Mouse (Mus musculus): ENCODE results near the gene Tbc1d14. TPM values are rescaled to one million over a fixed set of nuclear protein-coding genes. Genes with fewer than 3 reads are reported as not detected.

The Tbc1d14 gene
- polyA plus RNA-seq, 1 experiment from 2014 or later: 118 TPM

DNA sequence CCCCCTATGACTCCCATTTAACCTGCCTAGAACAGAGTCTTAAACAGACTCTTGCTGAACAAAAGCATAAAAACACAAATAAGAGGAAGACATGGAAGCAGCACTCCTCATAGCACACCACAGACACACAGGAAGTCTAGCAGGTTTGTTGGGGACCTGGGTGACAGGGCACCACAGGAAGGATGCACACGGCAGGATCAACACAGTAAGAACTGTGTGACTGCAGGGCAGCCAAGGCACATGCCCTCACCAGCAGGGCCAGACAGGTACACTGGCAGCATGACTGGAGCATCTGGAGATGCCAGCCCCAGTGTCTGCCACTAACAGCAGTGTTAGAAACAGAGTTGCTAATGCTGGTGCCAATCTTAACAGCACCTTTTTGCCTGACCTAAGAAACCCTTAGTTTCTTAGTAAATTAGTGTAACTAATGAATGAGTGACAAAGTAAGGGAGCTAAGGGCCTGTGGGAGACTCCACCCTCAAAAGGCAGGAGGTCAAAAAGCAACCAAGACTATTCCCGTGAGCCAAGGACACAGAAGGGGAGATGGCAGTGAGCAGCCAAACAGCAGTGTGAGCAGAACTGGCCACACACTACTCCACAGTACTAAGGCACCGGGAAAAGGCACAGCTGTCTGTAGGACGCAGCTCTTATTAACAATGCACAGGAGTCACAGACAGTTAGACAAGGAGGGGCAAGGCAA, 22.4 kb downstream of the Tbc1d14 start:
- Histone ChIP-seq H3K4me2 (ENCODE audit: low read length) (no peak overlapping the region), H3K27ac (ENCODE audit: low read length) (no peak overlapping the region), H3K27me3 (replicated peaks; ENCODE audit: control insufficient read depth, insufficient read depth, low read length) (no peaks in the 10 kb centered on the region), H3K9ac (replicated peaks; ENCODE audit: low read depth, low read length) (no peak overlapping the region), H3K4me1 (replicated peaks; ENCODE audit: control insufficient read depth, insufficient read depth, low read length) (peaks cover 5% of the 10 kb centered on the region), H3K9me3 (ENCODE audit: control insufficient read depth, low read length) (no peaks in the 10 kb centered on the region), H3K4me3 (replicated peaks; ENCODE audit: low read length) (no peak overlapping the region), H3K36me3 (ENCODE audit: control insufficient read depth, insufficient read depth) (no peaks in the 10 kb centered on the region)
- WGBS: 85% methylated on average over 4 of the region's 4 CpGs
- ATAC-seq: no peak

DNA sequence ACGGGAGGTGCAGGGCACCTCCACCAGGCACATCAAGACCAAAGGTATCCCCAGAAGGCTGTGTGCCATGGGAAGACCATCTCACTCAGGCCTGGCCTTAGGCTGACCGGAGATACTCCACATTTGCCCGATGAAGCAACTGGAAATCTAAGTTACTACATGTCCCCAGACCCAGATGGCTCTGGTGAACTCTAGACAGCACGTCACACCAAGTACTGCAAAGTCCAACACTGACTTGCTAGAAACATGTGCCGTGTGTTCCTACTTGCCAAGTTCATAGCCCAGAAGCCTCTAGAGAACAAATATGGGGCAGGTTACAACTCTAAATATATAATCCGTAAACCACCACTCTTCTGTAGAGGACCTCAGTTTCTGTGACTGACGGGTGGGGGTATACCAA, 23.0 kb downstream of the Tbc1d14 start:
- no peak overlapping the region for H3K4me3 ChIP-seq (replicated peaks; ENCODE audit: low read length)
- peaks cover 5% of the 10 kb centered on the region for H3K4me1 ChIP-seq (replicated peaks; ENCODE audit: control insufficient read depth, insufficient read depth, low read length)
- no peak for ATAC-seq
- no peak overlapping the region for H3K4me2 ChIP-seq (ENCODE audit: low read length)
- H3K27ac ChIP-seq (ENCODE audit: low read length): no peak overlapping the region
- WGBS: 94% methylated on average over 7 of the region's 7 CpGs
- H3K36me3 ChIP-seq (ENCODE audit: control insufficient read depth, insufficient read depth): no peaks in the 10 kb centered on the region
- H3K27me3 ChIP-seq (replicated peaks; ENCODE audit: control insufficient read depth, insufficient read depth, low read length): no peaks in the 10 kb centered on the region
- H3K9me3 ChIP-seq (ENCODE audit: control insufficient read depth, low read length): no peaks in the 10 kb centered on the region
- H3K9ac ChIP-seq (replicated peaks; ENCODE audit: low read depth, low read length): no peak overlapping the region

DNA sequence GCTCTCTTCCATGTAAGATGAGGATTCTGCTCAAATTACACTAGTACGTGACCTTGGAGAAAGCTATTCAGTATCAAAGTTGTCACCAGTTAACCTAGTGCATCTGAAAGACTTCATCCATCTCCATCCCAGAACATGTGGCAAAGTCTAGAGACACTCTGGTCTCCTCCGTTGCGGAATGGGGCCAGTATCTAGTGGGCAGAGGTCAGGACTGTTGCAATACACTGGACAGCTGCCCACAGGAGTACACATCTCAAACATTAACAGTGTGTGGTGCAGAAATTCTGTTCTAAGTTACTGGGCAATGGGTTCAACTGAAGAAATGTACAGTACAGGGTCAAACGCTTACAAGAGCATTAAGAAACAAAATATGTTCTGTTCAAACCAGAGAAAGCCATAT, 25.0 kb downstream of the Tbc1d14 start:
- no peak overlapping the region for H3K4me3 ChIP-seq (replicated peaks; ENCODE audit: low read length)
- H3K27ac ChIP-seq (ENCODE audit: low read length): no peak overlapping the region
- H3K9ac ChIP-seq (replicated peaks; ENCODE audit: low read depth, low read length): no peak overlapping the region
- no peak overlapping the region for H3K4me2 ChIP-seq (ENCODE audit: low read length)
- no peaks in the 10 kb centered on the region for H3K9me3 ChIP-seq (ENCODE audit: control insufficient read depth, low read length)
- H3K4me1 ChIP-seq (replicated peaks; ENCODE audit: control insufficient read depth, insufficient read depth, low read length): no peaks in the 10 kb centered on the region; the same call in 1 of the 2 replicates
- no peaks in the 10 kb centered on the region for H3K27me3 ChIP-seq (replicated peaks; ENCODE audit: control insufficient read depth, insufficient read depth, low read length)
- ATAC-seq: no peak
- no peaks in the 10 kb centered on the region for H3K36me3 ChIP-seq (ENCODE audit: control insufficient read depth, insufficient read depth)
- WGBS: 91% methylated on average over 4 of the region's 4 CpGs

DNA sequence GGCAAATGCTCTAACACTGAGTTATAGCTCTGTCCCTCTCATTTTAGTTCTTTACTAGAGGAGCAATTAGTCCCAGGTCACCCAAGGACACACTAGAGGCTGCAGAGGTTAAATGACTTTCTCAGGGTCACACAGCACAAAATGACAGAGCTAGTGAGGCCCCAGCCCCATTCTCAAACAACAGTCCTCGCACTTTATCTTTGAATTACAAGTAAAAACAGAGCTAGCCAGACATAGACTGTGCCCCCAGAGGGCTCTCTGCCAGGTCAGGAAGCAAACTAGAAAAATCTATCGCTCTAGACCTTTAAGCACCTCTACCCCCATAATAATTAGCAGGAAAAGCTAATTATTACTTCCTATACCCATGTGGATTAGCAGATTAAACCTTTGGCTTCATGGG, 25.4 kb downstream of the Tbc1d14 start:
- Histone ChIP-seq H3K9me3 (ENCODE audit: control insufficient read depth, low read length) (no peaks in the 10 kb centered on the region), H3K4me3 (replicated peaks; ENCODE audit: low read length) (no peak overlapping the region), H3K9ac (replicated peaks; ENCODE audit: low read depth, low read length) (no peak overlapping the region), H3K36me3 (ENCODE audit: control insufficient read depth, insufficient read depth) (no peaks in the 10 kb centered on the region), H3K4me2 (ENCODE audit: low read length) (no peak overlapping the region), H3K27me3 (replicated peaks; ENCODE audit: control insufficient read depth, insufficient read depth, low read length) (no peaks in the 10 kb centered on the region), H3K4me1 (replicated peaks; ENCODE audit: control insufficient read depth, insufficient read depth, low read length) (no peaks in the 10 kb centered on the region; the same call in 1 of the 2 replicates), H3K27ac (ENCODE audit: low read length) (no peak overlapping the region)
- ATAC-seq: no peak
- WGBS: 63% methylated on average over 2 of the region's 2 CpGs

DNA sequence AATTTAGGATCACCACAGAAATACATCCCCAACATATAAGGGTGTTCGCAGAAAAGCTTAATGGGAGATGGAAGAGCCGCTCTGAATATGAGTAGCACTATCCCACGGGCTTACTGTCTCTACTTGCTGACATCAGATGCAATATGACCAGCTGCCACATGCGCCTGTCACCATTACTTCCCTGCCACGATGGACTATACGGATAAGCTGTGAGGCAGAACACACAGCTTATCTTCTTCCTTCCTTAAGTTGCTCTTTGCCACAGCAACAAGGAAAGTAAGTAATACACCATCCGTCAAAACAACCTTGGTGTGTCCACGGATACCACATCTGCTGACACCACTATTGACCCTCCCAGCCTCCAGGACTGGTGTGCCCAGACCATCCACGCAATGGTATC, 28.5 kb downstream of the Tbc1d14 start:
- no peak overlapping the region for H3K4me2 ChIP-seq (ENCODE audit: low read length)
- H3K4me3 ChIP-seq (replicated peaks; ENCODE audit: low read length): no peak overlapping the region
- H3K4me1 ChIP-seq (replicated peaks; ENCODE audit: control insufficient read depth, insufficient read depth, low read length): no peaks in the 10 kb centered on the region; the same call in 1 of the 2 replicates
- H3K9ac ChIP-seq (replicated peaks; ENCODE audit: low read depth, low read length): no peak overlapping the region
- WGBS: 89% methylated on average over 9 of the region's 9 CpGs
- H3K36me3 ChIP-seq (ENCODE audit: control insufficient read depth, insufficient read depth): no peaks in the 10 kb centered on the region
- no peaks in the 10 kb centered on the region for H3K27me3 ChIP-seq (replicated peaks; ENCODE audit: control insufficient read depth, insufficient read depth, low read length)
- H3K9me3 ChIP-seq (ENCODE audit: control insufficient read depth, low read length): no peaks in the 10 kb centered on the region
- no peak for ATAC-seq
- no peak overlapping the region for H3K27ac ChIP-seq (ENCODE audit: low read length)

DNA sequence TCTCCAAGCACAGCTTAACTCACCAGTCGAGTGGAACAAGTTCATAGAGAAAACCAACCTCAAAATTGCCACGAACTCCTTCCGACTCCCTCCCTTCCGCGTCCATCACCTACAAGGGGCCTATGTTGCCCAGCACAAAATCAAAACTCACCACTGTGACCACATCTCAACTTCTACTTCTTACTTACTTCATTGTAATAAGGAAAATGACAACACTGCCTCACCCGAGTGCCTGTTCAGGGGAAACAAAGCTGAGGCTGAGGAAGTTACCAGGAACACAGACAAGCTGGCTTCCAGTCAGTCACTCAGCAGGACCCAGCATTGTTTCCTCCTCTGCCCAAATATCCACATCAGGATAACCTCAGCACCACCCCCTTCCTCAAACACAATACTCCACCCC, 29.3 kb downstream of the Tbc1d14 start:
- H3K4me1 ChIP-seq (replicated peaks; ENCODE audit: control insufficient read depth, insufficient read depth, low read length): no peaks in the 10 kb centered on the region; the same call in 1 of the 2 replicates
- no peak overlapping the region for H3K4me3 ChIP-seq (replicated peaks; ENCODE audit: low read length)
- H3K9ac ChIP-seq (replicated peaks; ENCODE audit: low read depth, low read length): no peak overlapping the region
- H3K36me3 ChIP-seq (ENCODE audit: control insufficient read depth, insufficient read depth): no peaks in the 10 kb centered on the region
- no peak overlapping the region for H3K27ac ChIP-seq (ENCODE audit: low read length)
- no peaks in the 10 kb centered on the region for H3K27me3 ChIP-seq (replicated peaks; ENCODE audit: control insufficient read depth, insufficient read depth, low read length)
- no peak for ATAC-seq
- H3K4me2 ChIP-seq (ENCODE audit: low read length): no peak overlapping the region
- 80% methylated on average over 6 of the region's 6 CpGs for WGBS
- H3K9me3 ChIP-seq (ENCODE audit: control insufficient read depth, low read length): no peaks in the 10 kb centered on the region

DNA sequence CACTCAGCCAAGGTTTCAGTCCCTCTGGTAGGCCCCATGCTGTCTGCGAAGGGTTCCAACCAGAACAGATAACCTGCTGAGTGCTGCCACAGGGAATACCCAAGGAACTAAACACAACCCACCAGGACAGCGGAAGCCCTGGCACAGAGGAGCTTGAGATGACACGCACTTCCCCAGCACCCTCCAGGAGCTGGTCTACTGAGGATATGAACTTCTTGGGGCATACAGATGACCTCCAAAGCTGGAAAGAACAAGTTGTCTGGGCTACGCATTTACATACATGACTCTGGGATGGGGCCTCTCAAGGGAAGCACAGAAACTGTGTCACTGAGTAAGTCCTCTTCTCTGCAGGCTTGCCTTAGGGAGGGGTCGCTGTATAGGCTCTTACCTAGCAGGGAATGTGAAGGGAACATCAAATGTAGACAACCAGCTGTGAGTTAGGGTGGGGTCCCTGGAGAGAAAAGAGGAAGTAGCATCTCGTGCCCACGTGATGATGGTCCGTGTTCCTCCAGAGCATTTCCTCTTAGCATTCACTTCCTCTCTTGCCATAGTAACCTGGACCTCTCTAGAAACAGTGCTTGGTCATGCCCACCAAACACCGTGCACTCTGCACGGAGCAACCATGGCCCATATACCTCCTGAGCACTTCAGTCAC, 30.2 kb downstream of the Tbc1d14 start:
- Histone ChIP-seq H3K27me3 (replicated peaks; ENCODE audit: control insufficient read depth, insufficient read depth, low read length) (no peaks in the 10 kb centered on the region), H3K9ac (replicated peaks; ENCODE audit: low read depth, low read length) (no peak overlapping the region), H3K4me1 (replicated peaks; ENCODE audit: control insufficient read depth, insufficient read depth, low read length) (no peaks in the 10 kb centered on the region; the same call in 1 of the 2 replicates), H3K4me3 (replicated peaks; ENCODE audit: low read length) (no peak overlapping the region), H3K27ac (ENCODE audit: low read length) (no peak overlapping the region), H3K4me2 (ENCODE audit: low read length) (no peak overlapping the region), H3K36me3 (ENCODE audit: control insufficient read depth, insufficient read depth) (no peaks in the 10 kb centered on the region), H3K9me3 (ENCODE audit: control insufficient read depth, low read length) (no peaks in the 10 kb centered on the region)
- 91% methylated on average over 10 of the region's 10 CpGs for WGBS
- no peak for ATAC-seq

DNA sequence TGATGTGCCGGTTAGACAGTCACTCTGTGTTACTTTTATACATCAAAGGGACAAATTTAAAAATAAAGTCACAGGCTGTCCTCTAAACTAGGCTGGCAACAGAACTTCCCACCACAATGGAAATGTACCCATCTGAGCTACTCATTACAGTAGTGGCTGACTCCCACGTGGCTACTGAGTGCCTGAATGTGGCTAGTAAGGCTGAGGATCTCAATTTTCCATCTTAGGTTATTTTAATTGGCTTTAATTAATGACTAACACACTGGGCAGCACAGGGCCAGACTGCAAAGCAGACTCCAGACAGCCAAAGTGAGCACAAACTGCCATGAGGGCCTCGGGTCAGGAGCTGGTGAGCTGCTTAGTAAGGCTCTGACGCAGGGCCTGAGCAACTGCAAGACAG, 31.6 kb downstream of the Tbc1d14 start:
- no peak overlapping the region for H3K27ac ChIP-seq (ENCODE audit: low read length)
- H3K27me3 ChIP-seq (replicated peaks; ENCODE audit: control insufficient read depth, insufficient read depth, low read length): no peaks in the 10 kb centered on the region
- WGBS: 76% methylated on average over 4 of the region's 4 CpGs
- no peak for ATAC-seq
- no peak overlapping the region for H3K9ac ChIP-seq (replicated peaks; ENCODE audit: low read depth, low read length)
- H3K4me2 ChIP-seq (ENCODE audit: low read length): no peak overlapping the region
- H3K4me1 ChIP-seq (replicated peaks; ENCODE audit: control insufficient read depth, insufficient read depth, low read length): no peaks in the 10 kb centered on the region
- H3K36me3 ChIP-seq (ENCODE audit: control insufficient read depth, insufficient read depth): no peaks in the 10 kb centered on the region
- H3K9me3 ChIP-seq (ENCODE audit: control insufficient read depth, low read length): no peaks in the 10 kb centered on the region
- no peak overlapping the region for H3K4me3 ChIP-seq (replicated peaks; ENCODE audit: low read length)

DNA sequence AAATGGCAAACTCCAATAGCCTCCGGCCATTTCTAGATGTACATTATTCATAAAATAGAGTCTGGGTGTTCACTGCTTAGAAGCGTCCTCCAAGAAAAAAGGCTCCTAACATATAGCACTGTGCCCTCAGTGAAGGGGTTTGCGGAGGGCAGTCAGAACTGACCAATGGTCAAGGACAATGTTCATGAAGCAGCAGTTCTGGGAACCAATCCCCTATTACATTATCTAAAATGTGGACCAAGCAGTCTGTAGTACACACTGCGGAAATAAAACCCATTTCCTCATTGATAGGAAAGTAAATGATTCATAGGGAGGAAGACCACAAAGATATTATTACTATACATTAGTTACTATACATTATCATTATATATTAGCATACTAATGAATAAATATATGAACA, 32.6 kb downstream of the Tbc1d14 start:
- Histone ChIP-seq H3K4me2 (ENCODE audit: low read length) (no peak overlapping the region), H3K4me1 (replicated peaks; ENCODE audit: control insufficient read depth, insufficient read depth, low read length) (peaks cover 3% of the 10 kb centered on the region), H3K27me3 (replicated peaks; ENCODE audit: control insufficient read depth, insufficient read depth, low read length) (no peaks in the 10 kb centered on the region), H3K9me3 (ENCODE audit: control insufficient read depth, low read length) (no peaks in the 10 kb centered on the region), H3K9ac (replicated peaks; ENCODE audit: low read depth, low read length) (no peak overlapping the region), H3K27ac (ENCODE audit: low read length) (no peak overlapping the region), H3K4me3 (replicated peaks; ENCODE audit: low read length) (no peak overlapping the region), H3K36me3 (ENCODE audit: control insufficient read depth, insufficient read depth) (no peaks in the 10 kb centered on the region)
- 98% methylated on average over 4 of the region's 4 CpGs for WGBS
- no peak for ATAC-seq

Measured in forebrain, embryonic 16.5 days (tissue).